Mouse (Mus musculus): ENCODE results near the gene Obscn. TPM values are rescaled to one million over a fixed set of nuclear protein-coding genes. Genes with fewer than 3 reads are reported as not detected.

The Obscn gene
- polyA plus RNA-seq, 1 experiment from 2014 or later: 0.75 TPM

GRCm38 (mm10) chr11:58977607-58978026 is 158.6 kb downstream of the Obscn start:
- WGBS: under 1% methylated on average over 21 of the region's 21 CpGs
- H3K9me3 ChIP-seq (ENCODE audit: control insufficient read depth, low read depth, low read length): no peaks in the 10 kb centered on the region
- H3K4me3 ChIP-seq (ENCODE audit: low read depth, low read length): peak overlapping the region; percentile 96
- peak overlapping the region; percentile 81 for H3K27ac ChIP-seq (ENCODE audit: low read length)
- peak overlapping the region; percentile 95 for H3K9ac ChIP-seq (replicated peaks; ENCODE audit: low read depth, low read length)
- no peak for ATAC-seq (ENCODE audit: insufficient number of reproducible peaks, insufficient read depth, low FRiP score, low read depth)
- H3K4me2 ChIP-seq (replicated peaks; ENCODE audit: low read depth, low read length): peak overlapping the region; percentile 99
- peaks cover 17% of the 10 kb centered on the region for H3K4me1 ChIP-seq (ENCODE audit: control insufficient read depth, insufficient read depth, low read length)
- no peaks in the 10 kb centered on the region for H3K27me3 ChIP-seq (ENCODE audit: control insufficient read depth, insufficient read depth, low read length)
- peaks cover 7% of the 10 kb centered on the region; the same call in 1 of the 2 replicates for H3K36me3 ChIP-seq (ENCODE audit: control insufficient read depth, insufficient read depth, low read length)

- Histone ChIP-seq H3K36me3 (ENCODE audit: control insufficient read depth, insufficient read depth, low read length) (peaks cover 3% of the 10 kb centered on the region; the same call in 1 of the 2 replicates), H3K27ac (ENCODE audit: low read length) (peak overlapping the region; percentile 81; the same call in 1 of the 2 replicates), H3K4me1 (ENCODE audit: control insufficient read depth, insufficient read depth, low read length) (peaks cover 17% of the 10 kb centered on the region), H3K4me2 (replicated peaks; ENCODE audit: low read depth, low read length) (peak overlapping the region; percentile 99), H3K9ac (replicated peaks; ENCODE audit: low read depth, low read length) (peak overlapping the region; percentile 95), H3K27me3 (ENCODE audit: control insufficient read depth, insufficient read depth, low read length) (no peaks in the 10 kb centered on the region), H3K9me3 (ENCODE audit: control insufficient read depth, low read depth, low read length) (no peaks in the 10 kb centered on the region), H3K4me3 (ENCODE audit: low read depth, low read length) (peak overlapping the region; percentile 96)
- under 1% methylated on average over 29 of the region's 29 CpGs for WGBS
- ATAC-seq (ENCODE audit: insufficient number of reproducible peaks, insufficient read depth, low FRiP score, low read depth): no peak
Observed at GRCm38 (mm10) chr11:58977150-58977549, 159.1 kb downstream of the Obscn start.

GRCm38 (mm10) chr11:58974414-58974813 is 161.8 kb downstream of the Obscn start:
- ATAC-seq (ENCODE audit: insufficient number of reproducible peaks, insufficient read depth, low FRiP score, low read depth): no peak
- Histone ChIP-seq H3K36me3 (ENCODE audit: control insufficient read depth, insufficient read depth, low read length) (no peaks in the 10 kb centered on the region; the same call in 1 of the 2 replicates), H3K4me2 (replicated peaks; ENCODE audit: low read depth, low read length) (no peak overlapping the region), H3K27ac (ENCODE audit: low read length) (no peak overlapping the region), H3K9me3 (ENCODE audit: control insufficient read depth, low read depth, low read length) (no peaks in the 10 kb centered on the region), H3K4me3 (ENCODE audit: low read depth, low read length) (no peak overlapping the region), H3K9ac (replicated peaks; ENCODE audit: low read depth, low read length) (no peak overlapping the region), H3K4me1 (ENCODE audit: control insufficient read depth, insufficient read depth, low read length) (peaks cover 8% of the 10 kb centered on the region), H3K27me3 (ENCODE audit: control insufficient read depth, insufficient read depth, low read length) (no peaks in the 10 kb centered on the region)
- WGBS: 78% methylated on average over 3 of the region's 3 CpGs

DNA sequence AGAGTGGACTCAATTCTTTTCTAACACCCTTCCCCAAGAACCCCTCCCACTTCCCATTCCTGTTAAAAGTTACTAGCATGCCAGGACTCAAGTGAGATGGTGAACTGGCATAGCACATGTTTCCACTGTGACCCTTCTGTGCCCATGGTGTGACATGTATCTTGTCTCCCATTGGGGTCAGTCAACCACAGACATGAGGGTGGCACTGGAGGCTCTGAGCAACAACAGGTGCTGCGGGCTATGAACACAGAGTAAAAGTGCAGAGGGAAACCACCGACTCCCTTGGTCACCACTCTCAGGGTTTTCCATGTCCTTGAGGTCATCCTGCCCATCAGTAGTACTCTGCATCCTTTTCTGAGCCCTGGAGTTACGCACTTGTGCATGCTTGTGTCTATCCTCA is 164.4 kb downstream of the Obscn start:
- no peak overlapping the region for H3K4me2 ChIP-seq (replicated peaks; ENCODE audit: low read depth, low read length)
- ATAC-seq (ENCODE audit: insufficient number of reproducible peaks, insufficient read depth, low FRiP score, low read depth): no peak
- H3K9ac ChIP-seq (replicated peaks; ENCODE audit: low read depth, low read length): no peak overlapping the region
- no peak overlapping the region for H3K4me3 ChIP-seq (ENCODE audit: low read depth, low read length)
- H3K9me3 ChIP-seq (ENCODE audit: control insufficient read depth, low read depth, low read length): no peaks in the 10 kb centered on the region
- 96% methylated on average over 3 of the region's 3 CpGs for WGBS
- no peaks in the 10 kb centered on the region for H3K4me1 ChIP-seq (ENCODE audit: control insufficient read depth, insufficient read depth, low read length)
- no peaks in the 10 kb centered on the region for H3K27me3 ChIP-seq (ENCODE audit: control insufficient read depth, insufficient read depth, low read length)
- H3K36me3 ChIP-seq (ENCODE audit: control insufficient read depth, insufficient read depth, low read length): no peaks in the 10 kb centered on the region; the same call in 1 of the 2 replicates
- H3K27ac ChIP-seq (ENCODE audit: low read length): no peak overlapping the region

DNA sequence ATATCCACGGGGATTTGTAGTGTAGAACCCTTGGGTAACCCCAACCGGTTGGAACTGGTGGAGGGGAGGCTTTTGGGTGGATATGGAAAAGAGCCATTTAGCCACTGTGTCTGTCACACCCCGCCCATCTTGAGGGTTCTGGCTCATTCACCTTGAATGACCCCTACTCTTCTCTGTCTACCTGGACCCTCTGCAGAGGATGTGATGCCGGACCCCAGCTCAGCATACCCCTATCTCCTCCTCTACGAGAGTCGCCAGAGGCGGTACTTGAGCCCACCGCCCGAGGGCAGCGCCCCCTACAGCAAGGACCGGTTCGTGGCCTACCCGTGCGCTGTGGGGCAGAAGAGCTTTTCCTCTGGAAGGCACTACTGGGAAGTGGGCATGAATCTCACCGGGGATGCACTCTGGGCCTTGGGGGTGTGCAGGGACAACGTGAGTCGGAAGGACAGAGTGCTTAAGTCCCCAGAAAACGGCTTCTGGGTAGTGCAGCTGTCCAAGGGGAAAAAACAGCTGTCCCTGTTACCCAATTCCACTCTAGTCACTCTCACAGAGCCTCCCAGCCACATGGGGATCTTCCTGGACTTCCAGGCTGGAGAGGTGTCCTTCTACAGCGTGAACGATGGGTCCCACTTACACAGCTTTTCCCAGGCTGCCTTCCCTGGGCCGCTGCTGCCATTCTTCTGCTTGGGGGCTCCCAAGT is 165.2 kb downstream of the Obscn start:
- 88% methylated on average over 21 of the region's 21 CpGs for WGBS
- H3K27ac ChIP-seq (ENCODE audit: low read length): no peak overlapping the region
- no peaks in the 10 kb centered on the region for H3K27me3 ChIP-seq (ENCODE audit: control insufficient read depth, insufficient read depth, low read length)
- no peaks in the 10 kb centered on the region for H3K4me1 ChIP-seq (ENCODE audit: control insufficient read depth, insufficient read depth, low read length)
- H3K4me2 ChIP-seq (replicated peaks; ENCODE audit: low read depth, low read length): no peak overlapping the region
- no peaks in the 10 kb centered on the region for H3K9me3 ChIP-seq (ENCODE audit: control insufficient read depth, low read depth, low read length)
- ATAC-seq (ENCODE audit: insufficient number of reproducible peaks, insufficient read depth, low FRiP score, low read depth): no peak
- H3K36me3 ChIP-seq (ENCODE audit: control insufficient read depth, insufficient read depth, low read length): no peaks in the 10 kb centered on the region; the same call in 1 of the 2 replicates
- no peak overlapping the region for H3K9ac ChIP-seq (replicated peaks; ENCODE audit: low read depth, low read length)
- no peak overlapping the region for H3K4me3 ChIP-seq (ENCODE audit: low read depth, low read length)

- Histone ChIP-seq H3K9me3 (ENCODE audit: control insufficient read depth, low read depth, low read length) (no peaks in the 10 kb centered on the region), H3K36me3 (ENCODE audit: control insufficient read depth, insufficient read depth, low read length) (no peaks in the 10 kb centered on the region; the same call in 1 of the 2 replicates), H3K4me2 (replicated peaks; ENCODE audit: low read depth, low read length) (no peak overlapping the region), H3K9ac (replicated peaks; ENCODE audit: low read depth, low read length) (no peak overlapping the region), H3K4me1 (ENCODE audit: control insufficient read depth, insufficient read depth, low read length) (no peaks in the 10 kb centered on the region), H3K27me3 (ENCODE audit: control insufficient read depth, insufficient read depth, low read length) (no peaks in the 10 kb centered on the region), H3K27ac (ENCODE audit: low read length) (no peak overlapping the region), H3K4me3 (ENCODE audit: low read depth, low read length) (no peak overlapping the region)
- 58% methylated on average over 6 of the region's 6 CpGs for WGBS
- ATAC-seq (ENCODE audit: insufficient number of reproducible peaks, insufficient read depth, low FRiP score, low read depth): no peak
Observed at GRCm38 (mm10) chr11:58969659-58970058, 166.5 kb downstream of the Obscn start.

DNA sequence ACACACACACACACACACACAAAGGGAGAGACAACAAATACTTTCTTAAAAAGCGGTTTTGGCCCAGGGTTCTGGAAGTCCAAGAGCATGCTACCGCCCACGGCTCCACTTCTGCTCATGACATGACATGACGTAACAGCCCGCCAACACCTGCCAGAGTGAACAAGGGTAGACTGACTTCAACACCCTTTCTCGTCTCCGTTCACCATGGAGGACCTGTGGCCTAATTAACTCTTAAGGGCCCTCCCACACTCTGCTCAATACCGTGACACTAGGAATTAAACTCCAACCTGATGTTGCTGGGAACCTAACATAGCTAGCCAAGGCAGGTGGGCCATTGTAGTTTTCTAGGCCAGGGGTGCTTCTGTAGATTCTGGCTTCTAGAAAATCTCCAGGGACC is 167.2 kb downstream of the Obscn start:
- no peak for ATAC-seq (ENCODE audit: insufficient number of reproducible peaks, insufficient read depth, low FRiP score, low read depth)

DNA sequence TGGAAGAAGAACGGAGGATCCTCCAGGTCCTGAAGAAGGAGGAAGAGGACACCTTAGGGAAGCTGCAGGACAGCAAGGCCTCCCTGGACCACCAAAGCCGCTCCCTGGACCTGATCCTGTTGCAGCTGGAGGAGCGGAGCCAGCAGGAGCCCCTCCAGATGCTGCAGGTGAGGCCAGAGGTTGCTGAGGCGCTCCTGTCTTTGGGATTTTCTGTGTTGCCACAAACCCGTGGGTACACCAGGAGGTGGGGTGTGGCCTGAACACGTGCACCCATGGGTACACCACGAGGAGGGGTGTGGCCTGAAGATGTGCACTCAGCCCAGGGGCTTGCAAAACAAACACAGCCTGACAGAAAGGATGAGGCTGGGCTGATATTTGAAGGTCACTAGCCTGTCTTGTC is 167.7 kb downstream of the Obscn start:
- Histone ChIP-seq H3K9me3 (ENCODE audit: control insufficient read depth, low read depth, low read length) (no peaks in the 10 kb centered on the region), H3K4me2 (replicated peaks; ENCODE audit: low read depth, low read length) (no peak overlapping the region), H3K36me3 (ENCODE audit: control insufficient read depth, insufficient read depth, low read length) (no peaks in the 10 kb centered on the region; the same call in 1 of the 2 replicates), H3K4me3 (ENCODE audit: low read depth, low read length) (no peak overlapping the region), H3K9ac (replicated peaks; ENCODE audit: low read depth, low read length) (no peak overlapping the region), H3K4me1 (ENCODE audit: control insufficient read depth, insufficient read depth, low read length) (no peaks in the 10 kb centered on the region), H3K27ac (ENCODE audit: low read length) (no peak overlapping the region), H3K27me3 (ENCODE audit: control insufficient read depth, insufficient read depth, low read length) (no peaks in the 10 kb centered on the region)
- no peak for ATAC-seq (ENCODE audit: insufficient number of reproducible peaks, insufficient read depth, low FRiP score, low read depth)
- whole genome bisulfite sequencing: 84% methylated on average over 7 of the region's 7 CpGs

More for the DNA sequence above, 167.2 kb downstream of the Obscn start:
- no peak overlapping the region for H3K9ac ChIP-seq (replicated peaks; ENCODE audit: low read depth, low read length)
- WGBS: 77% methylated on average over 8 of the region's 8 CpGs
- no peaks in the 10 kb centered on the region for H3K4me1 ChIP-seq (ENCODE audit: control insufficient read depth, insufficient read depth, low read length)
- no peaks in the 10 kb centered on the region; the same call in 1 of the 2 replicates for H3K36me3 ChIP-seq (ENCODE audit: control insufficient read depth, insufficient read depth, low read length)
- no peak overlapping the region for H3K4me3 ChIP-seq (ENCODE audit: low read depth, low read length)
- H3K4me2 ChIP-seq (replicated peaks; ENCODE audit: low read depth, low read length): no peak overlapping the region
- no peaks in the 10 kb centered on the region for H3K9me3 ChIP-seq (ENCODE audit: control insufficient read depth, low read depth, low read length)
- no peaks in the 10 kb centered on the region for H3K27me3 ChIP-seq (ENCODE audit: control insufficient read depth, insufficient read depth, low read length)
- H3K27ac ChIP-seq (ENCODE audit: low read length): no peak overlapping the region

Measured in stomach, embryonic 14.5 days (tissue).